Mouse (Mus musculus): Measurements from ENCODE around the gene Mcrip2. TPM values are rescaled to one million over a fixed set of nuclear protein-coding genes. Genes with fewer than 3 reads are reported as not detected.

Mcrip2 gene
- polyA plus RNA-seq, 1 experiment from 2014 or later = 40.0 TPM

- no peak for ATAC-seq (ENCODE audit: low FRiP score, low TSS enrichment)
- no peak overlapping the region for H3K4me3 ChIP-seq (ENCODE audit: low read length)
- no peaks in the 10 kb centered on the region for H3K9me3 ChIP-seq (ENCODE audit: control insufficient read depth, low read length)
- peaks cover 29% of the 10 kb centered on the region for H3K4me1 ChIP-seq (ENCODE audit: control insufficient read depth, insufficient read depth, low read length)
- no peaks in the 10 kb centered on the region for H3K27me3 ChIP-seq (ENCODE audit: control insufficient read depth, insufficient read depth, low read length)
- 90% methylated on average over 14 of the region's 14 CpGs for WGBS
- H3K36me3 ChIP-seq (ENCODE audit: control insufficient read depth, insufficient read depth, low read length) = peaks cover under 1% of the 10 kb centered on the region; the same call in 1 of the 2 replicates
- H3K4me2 ChIP-seq (replicated peaks; ENCODE audit: low read depth, low read length) = no peak overlapping the region
- no peak overlapping the region for H3K27ac ChIP-seq (ENCODE audit: low read depth, low read length)
- 0 out of 2 replicates have a peak overlapping the region, but pooled peaks have one; percentile 18 for H3K9ac ChIP-seq (ENCODE audit: low read depth, low read length)
These were observed 4.3 kb downstream of the Mcrip2 start for GRCm38 (mm10) chr17:25864311-25864710.

GRCm38 (mm10) chr17:25863681-25864080 lies 4.9 kb downstream of the Mcrip2 start:
- no peak overlapping the region for H3K4me3 ChIP-seq (ENCODE audit: low read length)
- H3K27ac ChIP-seq (ENCODE audit: low read depth, low read length) = no peak overlapping the region
- H3K9ac ChIP-seq (ENCODE audit: low read depth, low read length) = 0 out of 2 replicates have a peak overlapping the region, but pooled peaks have one; percentile 18
- H3K4me2 ChIP-seq (replicated peaks; ENCODE audit: low read depth, low read length) = no peak overlapping the region
- H3K9me3 ChIP-seq (ENCODE audit: control insufficient read depth, low read length) = no peaks in the 10 kb centered on the region
- H3K36me3 ChIP-seq (ENCODE audit: control insufficient read depth, insufficient read depth, low read length) = peaks cover 4% of the 10 kb centered on the region; the same call in 1 of the 2 replicates
- H3K27me3 ChIP-seq (ENCODE audit: control insufficient read depth, insufficient read depth, low read length) = no peaks in the 10 kb centered on the region
- H3K4me1 ChIP-seq (ENCODE audit: control insufficient read depth, insufficient read depth, low read length) = peaks cover 24% of the 10 kb centered on the region
- WGBS = 92% methylated on average over 6 of the region's 6 CpGs
- no peak for ATAC-seq (ENCODE audit: low FRiP score, low TSS enrichment)

GRCm38 (mm10) chr17:25861704-25862612 lies 6.6 kb downstream of the Mcrip2 start:
- peak overlapping the region; percentile 83 for H3K27ac ChIP-seq (ENCODE audit: low read depth, low read length)
- no peaks in the 10 kb centered on the region for H3K9me3 ChIP-seq (ENCODE audit: control insufficient read depth, low read length)
- H3K4me3 ChIP-seq (ENCODE audit: low read length) = peak overlapping the region; percentile 72
- peak overlapping the region; percentile 94 for H3K4me2 ChIP-seq (replicated peaks; ENCODE audit: low read depth, low read length)
- H3K36me3 ChIP-seq (ENCODE audit: control insufficient read depth, insufficient read depth, low read length) = peaks cover 4% of the 10 kb centered on the region; the same call in 1 of the 2 replicates
- 10% methylated on average over 6 of the region's 6 CpGs for WGBS
- no peak for ATAC-seq (ENCODE audit: low FRiP score, low TSS enrichment)
- H3K4me1 ChIP-seq (ENCODE audit: control insufficient read depth, insufficient read depth, low read length) = peaks cover 15% of the 10 kb centered on the region
- no peaks in the 10 kb centered on the region for H3K27me3 ChIP-seq (ENCODE audit: control insufficient read depth, insufficient read depth, low read length)
- peak overlapping the region; percentile 87 for H3K9ac ChIP-seq (ENCODE audit: low read depth, low read length)

GRCm38 (mm10) chr17:25860832-25861703 lies 7.5 kb downstream of the Mcrip2 start, which contains the start of gene Wdr90:
Wdr90 (minus strand) TSS chr17:25861501.
- Histone ChIP-seq H3K36me3 (ENCODE audit: control insufficient read depth, insufficient read depth, low read length) (peaks cover 4% of the 10 kb centered on the region; the same call in 1 of the 2 replicates), H3K27me3 (ENCODE audit: control insufficient read depth, insufficient read depth, low read length) (no peaks in the 10 kb centered on the region), H3K4me2 (replicated peaks; ENCODE audit: low read depth, low read length) (peak within 1 kb of the TSS; percentile 94), H3K9ac (ENCODE audit: low read depth, low read length) (peak within 1 kb of the TSS; percentile 87), H3K4me3 (ENCODE audit: low read length) (peak within 1 kb of the TSS; percentile 72), H3K27ac (ENCODE audit: low read depth, low read length) (peak within 1 kb of the TSS; percentile 83), H3K9me3 (ENCODE audit: control insufficient read depth, low read length) (no peaks in the 10 kb centered on the region), H3K4me1 (ENCODE audit: control insufficient read depth, insufficient read depth, low read length) (peaks cover 15% of the 10 kb centered on the region)
- ATAC-seq (ENCODE audit: low FRiP score, low TSS enrichment) = peak; percentile 91
- 4% methylated on average over 62 of the region's 65 CpGs for WGBS

- Histone ChIP-seq H3K9me3 (ENCODE audit: control insufficient read depth, low read length) (no peaks in the 10 kb centered on the region), H3K27ac (ENCODE audit: low read depth, low read length) (no peak overlapping the region), H3K9ac (ENCODE audit: low read depth, low read length) (peak overlapping the region; percentile 87; the same call in 1 of the 2 replicates), H3K4me2 (replicated peaks; ENCODE audit: low read depth, low read length) (peak overlapping the region; percentile 94), H3K36me3 (ENCODE audit: control insufficient read depth, insufficient read depth, low read length) (peaks cover 5% of the 10 kb centered on the region; the same call in 1 of the 2 replicates), H3K27me3 (ENCODE audit: control insufficient read depth, insufficient read depth, low read length) (no peaks in the 10 kb centered on the region), H3K4me1 (ENCODE audit: control insufficient read depth, insufficient read depth, low read length) (peaks cover 15% of the 10 kb centered on the region), H3K4me3 (ENCODE audit: low read length) (peak overlapping the region; percentile 72)
- 89% methylated on average over 6 of the region's 6 CpGs for WGBS
- no peak for ATAC-seq (ENCODE audit: low FRiP score, low TSS enrichment)
These were observed 8.3 kb downstream of the Mcrip2 start for GRCm38 (mm10) chr17:25860229-25860628.

- peaks cover 8% of the 10 kb centered on the region for H3K4me1 ChIP-seq (ENCODE audit: control insufficient read depth, insufficient read depth, low read length)
- under 1% methylated on average over 21 of the region's 21 CpGs for WGBS
- H3K9ac ChIP-seq (ENCODE audit: low read depth, low read length) = peak within 1 kb of the TSS; percentile 87
- no peaks in the 10 kb centered on the region for H3K27me3 ChIP-seq (ENCODE audit: control insufficient read depth, insufficient read depth, low read length)
- H3K9me3 ChIP-seq (ENCODE audit: control insufficient read depth, low read length) = no peaks in the 10 kb centered on the region
- peak within 1 kb of the TSS; percentile 79; the same call in 1 of the 2 replicates for H3K27ac ChIP-seq (ENCODE audit: low read depth, low read length)
- peak within 1 kb of the TSS; percentile 91 for H3K4me2 ChIP-seq (replicated peaks; ENCODE audit: low read depth, low read length)
- H3K4me3 ChIP-seq (ENCODE audit: low read length) = peak within 1 kb of the TSS; percentile 90
- ATAC-seq (ENCODE audit: low FRiP score, low TSS enrichment) = peak; percentile 92
- H3K36me3 ChIP-seq (ENCODE audit: control insufficient read depth, insufficient read depth, low read length) = peaks cover 56% of the 10 kb centered on the region
These were observed 24.1 kb downstream of the Mcrip2 start, which contains the start of gene Rhot2 for GRCm38 (mm10) chr17:25844396-25844901. Rhot2 (minus strand) TSS chr17:25844851.

- H3K36me3 ChIP-seq (ENCODE audit: control insufficient read depth, insufficient read depth, low read length) = peaks cover 56% of the 10 kb centered on the region
- peak overlapping the region; percentile 79; the same call in 1 of the 2 replicates for H3K27ac ChIP-seq (ENCODE audit: low read depth, low read length)
- peak overlapping the region; percentile 91 for H3K4me2 ChIP-seq (replicated peaks; ENCODE audit: low read depth, low read length)
- ATAC-seq (ENCODE audit: low FRiP score, low TSS enrichment) = no peak
- no peaks in the 10 kb centered on the region for H3K27me3 ChIP-seq (ENCODE audit: control insufficient read depth, insufficient read depth, low read length)
- H3K4me1 ChIP-seq (ENCODE audit: control insufficient read depth, insufficient read depth, low read length) = peaks cover 8% of the 10 kb centered on the region
- peak overlapping the region; percentile 90 for H3K4me3 ChIP-seq (ENCODE audit: low read length)
- 3% methylated on average over 34 of the region's 38 CpGs for WGBS
- peak overlapping the region; percentile 87 for H3K9ac ChIP-seq (ENCODE audit: low read depth, low read length)
- no peaks in the 10 kb centered on the region for H3K9me3 ChIP-seq (ENCODE audit: control insufficient read depth, low read length)
These were observed 24.7 kb downstream of the Mcrip2 start for GRCm38 (mm10) chr17:25843636-25844395.

GRCm38 (mm10) chr17:25843122-25843521 lies 25.4 kb downstream of the Mcrip2 start:
- Histone ChIP-seq H3K27ac (ENCODE audit: low read depth, low read length) (no peak overlapping the region), H3K4me1 (ENCODE audit: control insufficient read depth, insufficient read depth, low read length) (peaks cover 8% of the 10 kb centered on the region), H3K4me3 (ENCODE audit: low read length) (peak overlapping the region; percentile 90; the same call in 1 of the 2 replicates), H3K36me3 (ENCODE audit: control insufficient read depth, insufficient read depth, low read length) (peaks cover 52% of the 10 kb centered on the region), H3K9me3 (ENCODE audit: control insufficient read depth, low read length) (no peaks in the 10 kb centered on the region), H3K9ac (ENCODE audit: low read depth, low read length) (peak overlapping the region; percentile 87; the same call in 1 of the 2 replicates), H3K27me3 (ENCODE audit: control insufficient read depth, insufficient read depth, low read length) (no peaks in the 10 kb centered on the region), H3K4me2 (replicated peaks; ENCODE audit: low read depth, low read length) (peak overlapping the region; percentile 91)
- WGBS = 92% methylated on average over 4 of the region's 4 CpGs
- no peak for ATAC-seq (ENCODE audit: low FRiP score, low TSS enrichment)
